Mouse (Mus musculus) kidney, postnatal 0 days (tissue): ENCODE measurements around the gene Calm4. TPM values are rescaled to one million over a fixed set of nuclear protein-coding genes. Genes with fewer than 3 reads are reported as not detected.

ENCODE experiments used
- ATAC-seq: fragments of 200-750 bp; cut with Nextera tagmentation; replicated peaks from 2 replicates; pipeline ENCODE4 v1.8.0; 2017; ENCODE audit warnings: low read depth, moderate number of reproducible peaks, moderate TSS enrichment, moderate library complexity; ENCODE audit not compliant: low FRiP score
- DNase-seq: peaks from one replicate; pipeline ENCODE4 v3.0.0-alpha.2; 2016; ENCODE audit warnings: low spot score
- H3K27ac ChIP-seq: fragments of 300-500 bp; sonication (generic); 2 replicates; pipeline ENCODE4 v1.5.1; 2014; ENCODE audit warnings: mild to moderate bottlenecking
- H3K27me3 ChIP-seq: fragments of 300-500 bp; sonication (generic); 2 replicates; pipeline ENCODE4 v1.6.1; 2014; ENCODE audit warnings: low read length, mixed read lengths; ENCODE audit not compliant: insufficient read depth
- H3K36me3 ChIP-seq: fragments of 300-500 bp; sonication (generic); 2 replicates; pipeline ENCODE4 v1.6.1; 2014; ENCODE audit warnings: low read length, mixed read lengths; ENCODE audit not compliant: insufficient read depth
- H3K4me1 ChIP-seq: fragments of 300-500 bp; sonication (generic); replicated peaks from 2 replicates; pipeline ENCODE4 v1.6.1; 2014; ENCODE audit warnings: antibody characterized with exemption, low read length, mixed read lengths; ENCODE audit not compliant: insufficient read depth
- H3K4me2 ChIP-seq: fragments of 300-500 bp; sonication (generic); 2 replicates; pipeline ENCODE4 v1.6.1; 2014; ENCODE audit warnings: mild to moderate bottlenecking, low read length, moderate library complexity, mixed read lengths
- H3K4me3 ChIP-seq: fragments of 300-500 bp; sonication (generic); replicated peaks from 2 replicates; pipeline ENCODE4 v1.5.1; 2014; ENCODE audit warnings: low read depth, low read length
- H3K9ac ChIP-seq: fragments of 300-500 bp; sonication (generic); 2 replicates; pipeline ENCODE4 v1.6.1; 2014; ENCODE audit warnings: low read depth, low read length
- H3K9me3 ChIP-seq: fragments of 300-500 bp; sonication (generic); replicated peaks from 2 replicates; pipeline ENCODE4 v1.6.1; 2016; ENCODE audit warnings: low read length, inconsistent platforms, mixed read lengths
- CTCF ChIP-seq: IDR thresholded peaks from 2 replicates; pipeline ENCODE4 v1.5.1; 2016; ENCODE audit warnings: antibody characterized with exemption, low read depth, mild to moderate bottlenecking, moderate library complexity
- WGBS: fragments of 180-500 bp; shearing (Covaris S2); extraction: QIAGEN DNeasy Blood & Tissue Kit; methylation state at CpG from one replicate; pipeline ENCODE4 v1.1.7; 2014; 5-methylcytosine and 5-hydroxymethylcytosine counted together
- polyA plus RNA-seq: library from polyadenylated mRNA; unstranded; fragments of >200 nt; fragmentation: Nextera tagmentation; extraction: Ambion mirVana; gene quantifications from 2 replicates; pipeline ENCODE4 v1.2.1, GENCODE M21; 2015

The Calm4 gene
- polyA plus RNA-seq, 1 experiment from 2014 or later: not detected

GRCm38 (mm10) chr13:3886663-3887062 is 49.1 kb downstream of the Calm4 start:
- no peaks in the 10 kb centered on the region; the same call in 1 of the 2 replicates for H3K4me1 ChIP-seq
- H3K4me2 ChIP-seq: no peak overlapping the region
- WGBS: 94% methylated on average over 7 of the region's 7 CpGs
- no peak for TF ChIP-seq CTCF
- H3K27me3 ChIP-seq: no peaks in the 10 kb centered on the region
- DNase-seq: no peak
- H3K4me3 ChIP-seq: no peak overlapping the region
- H3K27ac ChIP-seq: no peak overlapping the region
- no peak for ATAC-seq
- no peaks in the 10 kb centered on the region for H3K9me3 ChIP-seq
- H3K9ac ChIP-seq: no peak overlapping the region
- H3K36me3 ChIP-seq: peaks cover 47% of the 10 kb centered on the region

Other genes starting within 250 kb of the Calm4 start
- 8.3 and 8.4 TPM in 2 replicates for gene Fam208b, start 226.6 kb upstream of the Calm4 start, polyA plus RNA-seq
- 9.2 and 11.7 TPM in 2 replicates for gene Asb13, start 203.7 kb upstream of the Calm4 start, polyA plus RNA-seq
- gene Calml3, start 33.4 kb upstream of the Calm4 start, polyA plus RNA-seq: 1.4 and 1.6 TPM in 2 replicates
- gene Calm5, start 16.4 kb downstream of the Calm4 start, polyA plus RNA-seq: not detected in 2 replicates
- 46.0 and 52.4 TPM in 2 replicates for gene Net1, start 80.5 kb downstream of the Calm4 start, polyA plus RNA-seq
- not detected in 2 replicates for gene Tubal3, start 80.5 kb downstream of the Calm4 start, polyA plus RNA-seq
- not detected in 2 replicates for gene Ucn3, start 107.6 kb downstream of the Calm4 start, polyA plus RNA-seq
- 1.7 and 2.0 TPM in 2 replicates for gene Akr1c14, start 211.3 kb downstream of the Calm4 start, polyA plus RNA-seq